Mouse (Mus musculus): ENCODE results near the gene Pole. TPM values are rescaled to one million over a fixed set of nuclear protein-coding genes. Genes with fewer than 3 reads are reported as not detected.

Pole gene
- polyA plus RNA-seq, 1 experiment: 1.7 TPM

DNA sequence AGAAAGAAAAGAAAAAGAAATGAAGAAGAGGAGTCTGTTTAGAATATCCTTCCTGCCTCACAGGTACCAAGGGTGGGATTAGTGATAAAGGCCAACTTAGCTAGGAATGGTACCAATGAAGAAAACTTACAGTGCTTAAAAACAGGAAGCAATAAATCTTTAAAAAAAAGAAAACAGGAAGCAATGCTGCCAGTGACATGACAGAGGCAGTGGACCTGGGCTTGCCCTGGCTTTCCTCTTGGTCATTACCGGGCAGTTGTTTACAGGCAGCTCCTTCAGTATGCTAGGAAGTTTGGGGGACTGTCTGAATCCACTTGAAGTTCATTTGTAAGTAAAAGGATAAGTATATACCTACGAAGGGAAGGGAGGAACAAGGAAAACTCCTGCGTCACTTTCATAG lies 44.4 kb downstream of the Pole start:
- DNase-seq: no peak
- Histone ChIP-seq H3K4me3 (replicated peaks; ENCODE audit: extremely low read depth, low read depth, low read length) (no peak overlapping the region), H3K4me1 (ENCODE audit: control insufficient read depth, insufficient read depth, low read length) (no peaks in the 10 kb centered on the region)
- TF ChIP-seq POLR2A (IDR thresholded peaks at IDR 0.05; ENCODE audit: borderline replicate concordance, extremely low read depth, low read depth, low read length): no peak
- TF ChIP-seq CTCF (IDR thresholded peaks at IDR 0.05; ENCODE audit: insufficient read depth, low read length): no peak
- 56% methylated on average over 3 of the region's 3 CpGs for WGBS

DNA sequence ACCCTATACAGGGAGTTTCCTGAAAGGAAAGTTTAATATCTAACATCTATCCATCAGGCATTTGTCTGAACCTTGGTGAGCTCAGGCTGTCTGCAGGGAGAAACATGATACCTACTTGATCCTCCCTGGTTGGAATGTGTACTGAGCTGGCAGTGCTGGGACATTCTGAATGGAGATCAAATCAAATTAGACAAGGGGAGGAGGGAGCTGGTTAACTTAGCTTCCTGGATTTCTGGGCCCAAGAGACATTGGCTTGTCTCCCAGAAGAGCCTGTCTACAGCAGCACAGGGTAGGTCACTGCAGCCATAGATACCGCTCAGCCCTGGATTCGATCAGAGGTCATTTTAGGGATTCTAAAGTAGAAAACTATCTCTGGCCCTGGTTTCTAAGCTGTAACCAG lies 52.7 kb downstream of the Pole start:
- no peak overlapping the region for H3K4me3 ChIP-seq (replicated peaks; ENCODE audit: extremely low read depth, low read depth, low read length)
- H3K4me1 ChIP-seq (ENCODE audit: control insufficient read depth, insufficient read depth, low read length): no peaks in the 10 kb centered on the region
- no peak for TF ChIP-seq CTCF (IDR thresholded peaks at IDR 0.05; ENCODE audit: insufficient read depth, low read length)
- no peak for TF ChIP-seq POLR2A (IDR thresholded peaks at IDR 0.05; ENCODE audit: borderline replicate concordance, extremely low read depth, low read depth, low read length)
- no peak for DNase-seq
- 55% methylated on average over 2 of the region's 2 CpGs for WGBS

GRCm38 (mm10) chr5:110342648-110343284 lies 56.7 kb downstream of the Pole start, which contains the start of gene P2rx2:
P2rx2 (minus strand) TSS chr5:110343212.
- Histone ChIP-seq H3K4me3 (replicated peaks; ENCODE audit: extremely low read depth, low read depth, low read length) (peak within 1 kb of the TSS; percentile 32), H3K4me1 (ENCODE audit: control insufficient read depth, insufficient read depth, low read length) (no peaks in the 10 kb centered on the region)
- 3% methylated on average over 43 of the region's 43 CpGs for WGBS
- DNase-seq: peak; percentile 59
- TF ChIP-seq POLR2A (IDR thresholded peaks at IDR 0.05; ENCODE audit: borderline replicate concordance, extremely low read depth, low read depth, low read length): no peak
- TF ChIP-seq CTCF (IDR thresholded peaks at IDR 0.05; ENCODE audit: insufficient read depth, low read length): no peak

DNA sequence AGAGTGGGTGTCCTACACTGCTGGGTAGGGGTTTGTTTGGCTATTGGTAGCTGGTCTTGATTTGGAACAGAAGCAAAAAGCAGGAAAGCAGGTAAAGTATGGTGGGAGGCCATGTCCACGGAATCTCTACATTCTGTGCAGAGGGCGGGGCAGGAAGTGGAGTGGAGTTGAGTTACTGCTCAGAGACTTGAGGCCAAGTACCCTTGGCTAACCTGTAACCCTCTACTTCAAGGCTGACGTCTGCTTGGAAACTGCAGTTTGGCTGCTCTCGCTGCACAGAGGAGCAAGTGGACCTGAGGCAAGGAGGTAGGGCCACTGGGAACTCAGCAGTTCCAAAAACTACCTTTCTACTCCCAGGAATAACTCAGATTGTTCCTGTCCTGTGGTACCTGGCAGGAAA lies 58.4 kb downstream of the Pole start, which contains the start of gene Lrcol1:
Lrcol1 (plus strand) TSS at position 207 of the 400 bp plus-strand sequence.
- DNase-seq: peak; percentile 12
- no peaks in the 10 kb centered on the region for H3K4me1 ChIP-seq (ENCODE audit: control insufficient read depth, insufficient read depth, low read length)
- WGBS: 56% methylated on average over 4 of the region's 4 CpGs
- H3K4me3 ChIP-seq (replicated peaks; ENCODE audit: extremely low read depth, low read depth, low read length): no peak within 1 kb of the TSS
- TF ChIP-seq CTCF (IDR thresholded peaks at IDR 0.05; ENCODE audit: insufficient read depth, low read length) (no peak), POLR2A (IDR thresholded peaks at IDR 0.05; ENCODE audit: borderline replicate concordance, extremely low read depth, low read depth, low read length) (no peak)

DNA sequence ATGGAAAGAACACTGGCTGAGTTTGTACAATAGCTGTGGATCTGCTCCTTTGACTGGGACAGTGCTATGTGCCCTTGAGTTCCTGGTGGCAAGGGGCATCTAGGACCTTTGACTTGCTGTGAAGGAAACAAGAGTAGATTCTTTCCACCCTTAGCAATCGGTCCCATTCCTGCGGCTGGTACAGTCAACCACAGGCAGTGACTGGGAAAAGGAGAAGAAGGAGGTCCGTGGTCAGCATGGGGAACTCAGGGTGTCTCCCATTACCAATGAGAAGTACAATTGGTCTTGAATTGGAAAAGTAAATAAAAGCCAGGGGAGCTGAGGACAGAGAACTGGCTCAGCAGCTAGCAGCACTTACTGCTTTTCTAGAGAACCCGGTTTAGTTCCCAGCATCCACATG lies 59.4 kb downstream of the Pole start:
- TF ChIP-seq CTCF (IDR thresholded peaks at IDR 0.05; ENCODE audit: insufficient read depth, low read length): no peak
- no peak for TF ChIP-seq POLR2A (IDR thresholded peaks at IDR 0.05; ENCODE audit: borderline replicate concordance, extremely low read depth, low read depth, low read length)
- Histone ChIP-seq H3K4me3 (replicated peaks; ENCODE audit: extremely low read depth, low read depth, low read length) (no peak overlapping the region), H3K4me1 (ENCODE audit: control insufficient read depth, insufficient read depth, low read length) (no peaks in the 10 kb centered on the region)
- WGBS: 64% methylated on average over 4 of the region's 4 CpGs
- no peak for DNase-seq

- DNase-seq: no peak
- H3K4me1 ChIP-seq (ENCODE audit: control insufficient read depth, insufficient read depth, low read length): no peaks in the 10 kb centered on the region
- 83% methylated on average over 8 of the region's 8 CpGs for WGBS
- H3K4me3 ChIP-seq (replicated peaks; ENCODE audit: extremely low read depth, low read depth, low read length): no peak overlapping the region
- TF ChIP-seq CTCF (IDR thresholded peaks at IDR 0.05; ENCODE audit: insufficient read depth, low read length) (no peak), POLR2A (IDR thresholded peaks at IDR 0.05; ENCODE audit: borderline replicate concordance, extremely low read depth, low read depth, low read length) (no peak)
Measured at GRCm38 (mm10) chr5:110347006-110347405, 60.9 kb downstream of the Pole start.

DNA sequence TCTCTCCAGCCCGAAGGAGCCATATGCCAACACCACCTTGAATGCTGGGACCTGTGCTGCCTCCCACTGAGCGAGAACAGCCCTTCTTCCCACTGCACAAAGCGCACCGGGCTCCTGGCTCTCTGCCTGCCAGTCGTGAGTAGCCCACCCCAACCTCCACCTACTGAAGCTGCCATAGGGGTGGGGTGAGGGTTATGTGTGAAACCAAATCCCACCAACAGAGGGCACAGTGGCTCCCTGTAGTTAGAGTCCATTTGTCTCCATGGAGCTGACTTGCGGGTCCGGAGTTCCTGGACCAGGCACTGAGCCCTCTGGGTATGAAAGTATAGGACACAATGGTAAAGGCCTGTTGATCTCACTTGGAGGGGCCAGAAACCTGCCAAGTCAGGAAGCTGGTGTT lies 68.6 kb downstream of the Pole start:
- Histone ChIP-seq H3K4me1 (ENCODE audit: control insufficient read depth, insufficient read depth, low read length) (no peaks in the 10 kb centered on the region), H3K4me3 (replicated peaks; ENCODE audit: extremely low read depth, low read depth, low read length) (no peak overlapping the region)
- WGBS: 14% methylated on average over 7 of the region's 7 CpGs
- TF ChIP-seq POLR2A (IDR thresholded peaks at IDR 0.05; ENCODE audit: borderline replicate concordance, extremely low read depth, low read depth, low read length) (no peak), CTCF (IDR thresholded peaks at IDR 0.05; ENCODE audit: insufficient read depth, low read length) (peak; percentile 46)
- DNase-seq: peak; percentile 34

DNA sequence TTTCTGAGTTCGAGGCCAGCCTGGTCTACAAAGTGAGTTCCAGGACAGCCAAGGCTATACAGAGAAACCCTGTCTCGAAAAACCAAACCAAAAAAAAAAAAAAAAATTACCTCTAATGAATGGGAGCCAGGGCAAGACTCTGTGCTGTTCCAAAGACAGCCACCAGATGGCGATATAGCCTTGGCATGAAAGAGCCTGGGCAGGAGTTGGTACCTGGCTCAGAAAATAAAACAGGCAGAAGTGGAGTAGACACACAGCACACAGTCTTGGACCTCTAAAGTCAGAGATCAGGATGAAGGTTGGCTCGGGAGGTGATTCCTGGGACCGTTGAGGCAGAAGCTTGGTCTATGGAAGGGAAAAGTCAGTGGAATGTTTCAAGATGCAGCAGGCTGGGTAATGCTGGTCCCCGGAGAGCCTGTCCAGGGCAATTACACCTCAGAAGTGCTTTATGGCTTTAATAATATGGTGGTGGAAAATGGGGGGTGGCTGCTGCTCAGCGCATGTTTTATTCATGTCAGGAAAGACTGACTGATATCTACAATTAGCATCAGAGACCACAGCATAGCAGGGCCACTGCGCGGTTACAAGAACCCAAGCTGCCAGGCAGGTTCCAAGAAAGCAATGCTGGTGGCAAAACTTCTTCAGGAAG lies 71.5 kb downstream of the Pole start:
- TF ChIP-seq POLR2A (IDR thresholded peaks at IDR 0.05; ENCODE audit: borderline replicate concordance, extremely low read depth, low read depth, low read length) (no peak), CTCF (IDR thresholded peaks at IDR 0.05; ENCODE audit: insufficient read depth, low read length) (peak; percentile 80)
- DNase-seq: peak; percentile 83

DNA sequence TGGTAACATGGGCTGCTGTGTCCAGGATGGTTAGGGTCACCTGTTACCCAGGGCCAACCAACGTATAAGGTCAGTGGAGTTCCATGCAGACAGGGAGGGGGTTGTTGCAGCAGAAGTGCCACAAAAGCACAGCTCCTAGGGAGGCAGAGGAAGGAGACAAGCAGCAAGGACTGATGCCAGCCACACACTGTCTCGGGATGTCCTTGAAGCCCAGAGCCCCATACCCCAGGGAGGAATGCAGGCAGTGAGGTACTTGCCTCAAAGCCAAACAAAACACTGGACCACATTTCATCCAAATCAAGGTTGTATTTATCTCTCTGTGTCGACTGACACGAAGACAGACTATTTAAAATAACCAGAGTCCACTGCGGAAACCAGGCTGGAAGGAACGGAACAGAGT lies 75.4 kb downstream of the Pole start:
- TF ChIP-seq CTCF (IDR thresholded peaks at IDR 0.05; ENCODE audit: insufficient read depth, low read length) (no peak), POLR2A (IDR thresholded peaks at IDR 0.05; ENCODE audit: borderline replicate concordance, extremely low read depth, low read depth, low read length) (no peak)
- Histone ChIP-seq H3K4me1 (ENCODE audit: control insufficient read depth, insufficient read depth, low read length) (peaks cover 3% of the 10 kb centered on the region; the same call in 1 of the 2 replicates), H3K4me3 (replicated peaks; ENCODE audit: extremely low read depth, low read depth, low read length) (no peak overlapping the region)
- no peak for DNase-seq
- 85% methylated on average over 6 of the region's 6 CpGs for WGBS

More for the DNA sequence above, 71.5 kb downstream of the Pole start:
- H3K4me3 ChIP-seq (replicated peaks; ENCODE audit: extremely low read depth, low read depth, low read length): no peak overlapping the region
- H3K4me1 ChIP-seq (ENCODE audit: control insufficient read depth, insufficient read depth, low read length): no peaks in the 10 kb centered on the region
- 40% methylated on average over 9 of the region's 9 CpGs for WGBS

GRCm38 (mm10) chr5:110362813-110363178 lies 76.7 kb downstream of the Pole start:
- no peak for TF ChIP-seq CTCF (IDR thresholded peaks at IDR 0.05; ENCODE audit: insufficient read depth, low read length)
- TF ChIP-seq POLR2A (IDR thresholded peaks at IDR 0.05; ENCODE audit: borderline replicate concordance, extremely low read depth, low read depth, low read length): no peak
- DNase-seq: peak; percentile 35
- 6% methylated on average over 28 of the region's 28 CpGs for WGBS
- Histone ChIP-seq H3K4me3 (replicated peaks; ENCODE audit: extremely low read depth, low read depth, low read length) (peak overlapping the region; percentile 30), H3K4me1 (ENCODE audit: control insufficient read depth, insufficient read depth, low read length) (peaks cover 3% of the 10 kb centered on the region; the same call in 1 of the 2 replicates)

Data from lung, adult 2 months (tissue).